Mouse (Mus musculus) myocyte (in vitro differentiated cells): ENCODE data around the gene Pald1.

ENCODE experiments used
- E2F4 ChIP-seq: IDR thresholded peaks from one replicate; pipeline ENCODE4 v1.6.1; 2011; ENCODE audit warnings: mild to moderate bottlenecking, control low read depth, moderate library complexity; ENCODE audit not compliant: insufficient read depth
- MAX ChIP-seq: IDR thresholded peaks from one replicate; pipeline ENCODE4 v1.6.1; 2011; ENCODE audit warnings: low read depth, mild to moderate bottlenecking, control low read depth
- MYOD1 ChIP-seq, 3 experiments: IDR thresholded peaks; one replicate each; pipeline ENCODE4 v1.6.1; 2011; ENCODE audit warnings: control low read depth in 2 of 3, low read depth in 2 of 3, mild to moderate bottlenecking in 2 of 3, moderate library complexity in 1 of 3; ENCODE audit not compliant: insufficient read length in 2 of 3, control insufficient read depth in 1 of 3
- MYOG ChIP-seq, 3 experiments: IDR thresholded peaks; one replicate each; pipeline ENCODE4 v1.6.1; 2011; ENCODE audit warnings: control low read depth in 2 of 3, low read depth in 2 of 3, mild to moderate bottlenecking in 2 of 3; ENCODE audit not compliant: insufficient read length in 2 of 3, control insufficient read depth in 1 of 3, insufficient read depth in 1 of 3
- POLR2A ChIP-seq: IDR thresholded peaks from one replicate; pipeline ENCODE4 v1.6.1; 2011; ENCODE audit warnings: low read depth, mild to moderate bottlenecking, control low read depth, moderate library complexity; ENCODE audit not compliant: insufficient read length
- POLR2AphosphoS2 ChIP-seq: IDR thresholded peaks from one replicate; pipeline ENCODE4 v1.6.1; 2011; ENCODE audit warnings: low read depth, control low read depth; ENCODE audit not compliant: insufficient read length
- REST ChIP-seq: IDR thresholded peaks from one replicate; pipeline ENCODE4 v1.6.1; 2011; ENCODE audit warnings: mild to moderate bottlenecking, control low read depth, moderate library complexity; ENCODE audit not compliant: insufficient read depth, insufficient read length
- TCF12 ChIP-seq: IDR thresholded peaks from one replicate; pipeline ENCODE4 v1.6.1; 2011; ENCODE audit warnings: mild to moderate bottlenecking, control low read depth; ENCODE audit not compliant: poor library complexity, insufficient read depth, severe bottlenecking
- TCF3 ChIP-seq: IDR thresholded peaks from one replicate; pipeline ENCODE4 v1.6.1; 2011; ENCODE audit warnings: low read depth, control low read depth; ENCODE audit not compliant: insufficient read length
- USF1 ChIP-seq: IDR thresholded peaks from one replicate; pipeline ENCODE4 v1.6.1; 2011; ENCODE audit warnings: low read depth, mild to moderate bottlenecking, control low read depth, moderate library complexity

GRCm38 (mm10) chr10:61390148-61390547 is 6.8 kb upstream of the Pald1 start:
- no peak for TF ChIP-seq MAX
- no peak for TF ChIP-seq POLR2A
- no peak for TF ChIP-seq POLR2AphosphoS2
- TF ChIP-seq USF1, result no peak
- no peak for TF ChIP-seq MYOG (IDR thresholded peaks at IDR 0.05; ENCODE audit: control insufficient read depth in 1 of 3, insufficient read depth in 1 of 3, insufficient read length in 2 of 3, low read depth in 2 of 3)
- no peak for TF ChIP-seq TCF12
- TF ChIP-seq MYOD1 (IDR thresholded peaks at IDR 0.05; ENCODE audit: control insufficient read depth in 1 of 3, insufficient read length in 2 of 3, low read depth in 2 of 3), result no peak
- TF ChIP-seq TCF3, result no peak
- TF ChIP-seq E2F4, result no peak
- TF ChIP-seq REST, result no peak
